Mouse (Mus musculus) frontal cortex, postnatal 14 days (tissue): Measurements from ENCODE around the gene Gm5565.
A peak's percentile ranks its signal among the peaks of the same experiment; 100 is the strongest.
"Not testable (repeated sequence)": the region's sequence is repeated elsewhere in the genome, so short reads cannot be mapped to it uniquely, and the experiment has no call there.

ENCODE experiments used
- DNase-seq, 2 experiments: peaks; one replicate each; pipeline ENCODE4 v3.0.0; 2022; ENCODE audit warnings: low spot score in 2 of 2

Gene Gm5565

DNA sequence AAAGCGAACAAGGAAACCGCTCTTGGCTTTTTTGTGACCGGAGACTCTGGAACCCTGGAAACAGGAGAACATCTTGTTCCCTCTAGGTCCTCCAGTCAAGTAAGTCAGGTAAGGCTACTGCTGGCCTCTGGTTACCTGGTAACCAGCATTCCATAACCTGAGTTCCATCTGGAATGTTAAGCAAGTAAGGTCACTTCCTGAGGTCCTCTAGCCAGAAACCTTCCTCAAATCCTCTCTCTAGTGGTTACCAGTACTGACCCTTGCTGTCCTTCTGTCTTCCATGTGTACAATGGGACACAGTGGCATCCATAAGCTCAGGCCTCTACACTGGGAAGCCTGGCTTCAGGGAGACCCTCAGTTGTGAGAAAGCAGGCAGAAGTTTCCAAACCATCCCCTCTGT is at the start of gene Gm5565:
TSS of gene Gm5565 (minus strand) at position 101 of the 400 bp plus-strand sequence.
- not testable (repeated sequence) for DNase-seq

DNA sequence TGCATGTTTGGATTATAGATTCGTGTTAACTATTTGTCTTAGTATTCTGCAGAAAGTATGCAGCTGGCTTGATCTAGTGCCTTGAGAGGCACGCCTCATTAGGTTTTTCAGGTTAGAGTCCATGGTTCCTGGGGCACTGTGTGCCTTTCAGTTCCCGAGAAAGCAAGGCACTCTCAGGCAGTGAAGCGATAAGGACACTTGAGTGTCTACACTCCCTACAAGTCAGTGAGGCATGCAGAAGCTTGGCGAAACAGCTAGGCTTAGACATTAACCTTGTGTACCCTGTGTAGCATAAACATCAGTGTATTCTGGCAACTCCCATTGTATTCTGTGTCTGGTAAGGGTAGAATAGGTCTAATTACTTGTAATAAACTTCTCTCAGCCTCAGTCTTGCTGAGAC is 45.2 kb upstream of the Gm5565 start:
- no peak for DNase-seq

GRCm38 (mm10) chr5:146203921-146204320 is 43.6 kb upstream of the Gm5565 start:
- no peak for DNase-seq

- no peak for DNase-seq
Observed at GRCm38 (mm10) chr5:146200580-146200979, 40.2 kb upstream of the Gm5565 start.

GRCm38 (mm10) chr5:146199540-146199939 is 39.2 kb upstream of the Gm5565 start:
- DNase-seq: no peak

DNA sequence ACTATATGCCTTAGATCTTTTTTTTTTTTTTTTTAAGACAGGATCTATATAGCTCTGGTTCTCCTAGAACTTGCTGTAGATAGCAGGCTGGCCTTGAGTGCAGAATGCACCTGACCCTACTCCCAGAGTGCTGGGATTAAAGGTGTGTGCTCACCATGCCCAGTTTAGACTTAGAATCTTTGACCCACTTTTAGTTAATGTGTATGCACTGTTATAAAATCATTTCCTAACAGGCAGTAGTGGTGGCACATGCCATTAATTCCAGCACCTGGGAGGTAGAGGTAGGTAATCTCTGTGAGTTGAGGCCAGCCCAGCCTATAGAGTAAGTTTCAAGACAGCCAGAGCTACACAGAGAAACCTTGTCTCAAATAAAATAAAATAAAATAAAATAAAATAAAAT is 38.7 kb upstream of the Gm5565 start:
- no peak for DNase-seq

- no peak for DNase-seq
Observed at GRCm38 (mm10) chr5:146193360-146193759, 33.0 kb upstream of the Gm5565 start.

GRCm38 (mm10) chr5:146190501-146191269 is 30.3 kb upstream of the Gm5565 start:
- DNase-seq: no peak

- no peak for DNase-seq
Observed at GRCm38 (mm10) chr5:146190093-146190492, 29.8 kb upstream of the Gm5565 start.

- DNase-seq: no peak
Observed at GRCm38 (mm10) chr5:146188712-146189111, 28.4 kb upstream of the Gm5565 start.

- DNase-seq: no peak
Observed at GRCm38 (mm10) chr5:146188144-146188543, 27.8 kb upstream of the Gm5565 start.

GRCm38 (mm10) chr5:146187441-146187840 is 27.1 kb upstream of the Gm5565 start:
- peak; percentile 25 to 53 for DNase-seq

DNA sequence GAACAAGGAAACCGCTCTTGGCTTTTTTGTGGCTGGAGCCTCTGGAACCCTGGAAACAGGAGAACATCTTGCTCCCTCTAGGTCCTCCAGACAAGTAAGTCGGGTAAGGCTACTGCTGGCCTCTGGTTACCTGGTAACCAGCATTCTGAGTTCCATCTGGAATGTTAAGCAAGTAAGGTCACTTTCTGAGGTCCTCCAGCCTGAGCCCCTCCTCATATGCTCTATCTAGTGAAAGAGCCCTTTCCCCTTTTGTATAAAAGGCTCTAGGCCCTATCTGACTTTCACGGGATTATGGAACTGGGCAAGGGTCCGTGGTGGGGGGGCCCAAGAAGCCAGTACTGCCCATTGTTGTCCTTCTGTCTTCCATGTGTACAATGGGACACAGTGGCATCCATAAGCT is 24.9 kb upstream of the Gm5565 start, which contains the start of gene 1700001J03Rik:
TSS of gene 1700001J03Rik (minus strand) at position 101 of the 400 bp plus-strand sequence.
- DNase-seq: not testable (repeated sequence)

DNA sequence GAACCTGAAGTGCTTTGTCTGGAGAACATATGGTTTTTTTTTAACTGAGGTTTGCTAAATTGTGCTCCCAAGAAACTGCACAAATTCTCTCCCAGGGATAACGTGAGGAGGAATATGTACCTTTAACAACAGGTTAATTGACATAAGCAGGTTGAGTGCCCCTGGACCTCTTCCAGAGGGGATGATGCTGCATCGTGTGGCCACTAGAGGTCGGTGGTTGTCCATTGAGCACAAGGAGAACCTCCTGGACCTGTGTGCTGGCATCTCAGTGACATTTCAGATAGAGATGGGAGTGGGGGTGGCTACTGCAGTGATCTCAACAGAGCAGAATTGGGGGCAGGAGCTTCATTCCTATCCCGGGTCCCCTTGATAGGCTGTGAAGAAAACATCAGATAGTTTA is 12.4 kb upstream of the Gm5565 start:
- DNase-seq: not testable (repeated sequence)

- DNase-seq: not testable (repeated sequence)
Observed at GRCm38 (mm10) chr5:146170621-146171020, 10.3 kb upstream of the Gm5565 start, which contains the start of gene Gm6309. TSS of gene Gm6309 (minus strand) at chr5:146170721.

DNA sequence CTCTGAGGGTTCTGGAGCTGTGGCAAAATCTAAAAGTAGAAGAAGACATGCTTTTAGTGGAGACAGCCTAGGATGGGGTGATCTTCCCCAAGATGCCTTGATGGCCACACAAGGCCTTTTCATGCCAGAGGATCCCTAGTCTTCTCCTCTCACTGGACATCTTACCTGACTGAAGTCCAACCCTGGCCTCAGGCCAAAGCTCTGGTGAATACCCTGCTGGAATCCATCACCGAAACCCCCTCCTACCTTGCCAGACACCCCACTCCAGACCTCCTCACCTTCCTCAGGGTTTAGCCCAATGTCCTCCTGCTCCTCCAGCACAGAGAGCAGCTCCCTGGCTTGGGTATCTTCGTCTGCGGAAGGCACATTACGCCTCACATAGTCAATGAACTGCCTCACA is 2.0 kb downstream of the Gm5565 start:
- DNase-seq: not testable (repeated sequence)

- no peak for DNase-seq
Observed at GRCm38 (mm10) chr5:146150454-146150853, 9.9 kb downstream of the Gm5565 start.

DNA sequence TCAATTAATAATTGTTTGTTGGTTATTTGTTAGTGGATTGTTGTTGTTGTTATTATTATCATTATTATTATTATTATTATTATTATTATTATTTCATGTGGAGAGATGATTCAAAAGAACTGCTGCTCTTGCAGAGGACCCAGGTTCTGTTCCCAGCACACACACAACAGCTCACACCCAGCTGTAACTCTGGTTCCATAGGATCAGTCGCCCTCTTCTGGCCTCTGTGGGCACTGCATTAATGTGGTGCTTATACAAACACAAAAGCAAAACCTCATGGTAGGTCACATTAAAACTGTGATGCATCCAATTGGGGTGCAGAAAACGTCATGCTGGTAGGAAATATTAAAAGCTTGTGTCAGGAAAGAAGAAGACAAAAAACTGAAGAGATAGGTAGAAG is 12.4 kb downstream of the Gm5565 start:
- no peak for DNase-seq
